Mouse (Mus musculus) ES-E14 (cell line): Measurements from ENCODE around the gene Crhr1.

Experiments used
- CHD2 ChIP-seq: IDR thresholded peaks from 2 replicates; pipeline ENCODE4 v1.6.1; 2014; ENCODE audit warnings: mild to moderate bottlenecking, low read depth, low read length, inconsistent platforms
- HCFC1 ChIP-seq: IDR thresholded peaks from 2 replicates; pipeline ENCODE4 v1.6.1; 2012; ENCODE audit warnings: low read length, inconsistent platforms, borderline replicate concordance; ENCODE audit not compliant: insufficient read depth
- ZC3H11A ChIP-seq: IDR thresholded peaks from 2 replicates; pipeline ENCODE4 v1.6.1; 2012; ENCODE audit warnings: low read depth, mild to moderate bottlenecking, inconsistent platforms, low read length, borderline replicate concordance
- ZNF384 ChIP-seq: IDR thresholded peaks from 2 replicates; pipeline ENCODE4 v1.6.1; 2012; ENCODE audit warnings: low read depth, low read length, inconsistent platforms

DNA sequence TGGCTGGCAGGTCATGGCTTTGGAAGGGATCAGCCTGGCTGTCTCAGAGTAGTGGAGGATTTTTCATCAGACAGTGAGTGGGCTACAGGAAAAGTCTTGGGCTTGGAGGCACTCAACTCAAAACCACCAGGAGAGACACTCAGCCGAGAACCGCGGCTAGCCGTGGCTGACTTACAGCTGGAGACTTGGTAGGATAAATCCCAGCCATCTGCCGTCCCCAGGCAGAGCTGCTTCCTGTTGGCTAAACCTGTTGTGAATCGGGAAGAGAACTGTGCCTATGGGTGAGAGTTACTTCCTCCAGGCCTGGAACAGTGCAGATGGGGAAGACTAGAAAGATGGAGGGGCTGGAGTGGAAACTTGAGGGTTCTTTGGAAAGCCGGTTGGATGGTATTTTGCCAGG lies 9.7 kb upstream of the Crhr1 start:
- TF ChIP-seq CHD2 (no peak), ZC3H11A (no peak), HCFC1 (no peak), ZNF384 (no peak)
